Mouse (Mus musculus) kidney, embryonic 15.5 days (tissue): ENCODE results near the gene Ank2. TPM values are rescaled to one million over a fixed set of nuclear protein-coding genes. Genes with fewer than 3 reads are reported as not detected.
"Not testable (repeated sequence)": the region's sequence is repeated elsewhere in the genome, so short reads cannot be mapped to it uniquely, and the experiment has no call there.

ENCODE experiments used
- ATAC-seq: fragments of 200-750 bp; cut with Nextera tagmentation; replicated peaks from 2 replicates; pipeline ENCODE4 v1.8.0; 2017; ENCODE audit warnings: moderate TSS enrichment; ENCODE audit not compliant: low FRiP score
- H3K27ac ChIP-seq: fragments of 300-500 bp; sonication (generic); 2 replicates; pipeline ENCODE4 v1.5.1; 2015; ENCODE audit warnings: mild to moderate bottlenecking, inconsistent platforms
- H3K27me3 ChIP-seq: fragments of 300-500 bp; sonication (generic); 2 replicates; pipeline ENCODE4 v1.6.1; 2015; ENCODE audit warnings: inconsistent platforms
- H3K36me3 ChIP-seq: fragments of 300-500 bp; sonication (generic); 2 replicates; pipeline ENCODE4 v1.6.1; 2015; ENCODE audit warnings: inconsistent platforms
- H3K4me1 ChIP-seq: fragments of 300-500 bp; sonication (generic); 2 replicates; pipeline ENCODE4 v1.6.1; 2015; ENCODE audit warnings: inconsistent platforms
- H3K4me2 ChIP-seq: fragments of 300-500 bp; sonication (generic); 2 replicates; pipeline ENCODE4 v1.6.1; 2015; ENCODE audit warnings: moderate library complexity, mild to moderate bottlenecking, inconsistent platforms
- H3K4me3 ChIP-seq: fragments of 300-500 bp; sonication (generic); replicated peaks from 2 replicates; pipeline ENCODE4 v1.5.1; 2015; ENCODE audit warnings: mild to moderate bottlenecking, inconsistent platforms
- H3K9ac ChIP-seq: fragments of 300-500 bp; sonication (generic); 2 replicates; pipeline ENCODE4 v1.6.1; 2015; ENCODE audit warnings: mild to moderate bottlenecking, inconsistent platforms
- H3K9me3 ChIP-seq: fragments of 300-500 bp; sonication (generic); replicated peaks from 2 replicates; pipeline ENCODE4 v1.6.1; 2016; ENCODE audit warnings: inconsistent platforms
- WGBS: fragments of 180-500 bp; shearing (Covaris S2); methylation state at CpG from one replicate; pipeline ENCODE4 v1.1.7; 2015; ENCODE audit warnings: mixed read lengths; 5-methylcytosine and 5-hydroxymethylcytosine counted together
- polyA plus RNA-seq: library from polyadenylated mRNA; unstranded; fragments of >200 nt; fragmentation: Nextera tagmentation; extraction: Ambion mirVana; gene quantifications from 2 replicates; pipeline ENCODE4 v1.2.1, GENCODE M21; 2015

Gene Ank2
- polyA plus RNA-seq, 1 experiment from 2014 or later = 12.2 TPM

GRCm38 (mm10) chr3:127331562-127331961, 167.6 kb downstream of the Ank2 start:
- H3K4me3 ChIP-seq = no peak overlapping the region
- no peaks in the 10 kb centered on the region for H3K4me1 ChIP-seq
- no peak overlapping the region for H3K4me2 ChIP-seq
- no peaks in the 10 kb centered on the region for H3K36me3 ChIP-seq
- WGBS = 91% methylated on average over 6 of the region's 6 CpGs
- H3K27me3 ChIP-seq = no peaks in the 10 kb centered on the region
- no peak for ATAC-seq
- no peak overlapping the region for H3K27ac ChIP-seq
- no peak overlapping the region for H3K9ac ChIP-seq
- no peaks in the 10 kb centered on the region for H3K9me3 ChIP-seq

- H3K27ac ChIP-seq = no peak overlapping the region
- WGBS = 91% methylated on average over 8 of the region's 8 CpGs
These were observed 172.8 kb downstream of the Ank2 start for GRCm38 (mm10) chr3:127326355-127326754.

GRCm38 (mm10) chr3:127322870-127323269, 176.3 kb downstream of the Ank2 start:
- no peak overlapping the region for H3K4me3 ChIP-seq
- no peaks in the 10 kb centered on the region for H3K9me3 ChIP-seq
- no peaks in the 10 kb centered on the region for H3K4me1 ChIP-seq
- no peak overlapping the region for H3K4me2 ChIP-seq
- ATAC-seq = peak; percentile 46; the same call in 1 of the 2 replicates
- H3K27ac ChIP-seq = no peak overlapping the region
- no peaks in the 10 kb centered on the region for H3K36me3 ChIP-seq
- H3K27me3 ChIP-seq = no peaks in the 10 kb centered on the region
- no peak overlapping the region for H3K9ac ChIP-seq

More at GRCm38 (mm10) chr3:127326355-127326754, 172.8 kb downstream of the Ank2 start:
- Histone ChIP-seq H3K4me2 (no peak overlapping the region), H3K36me3 (no peaks in the 10 kb centered on the region), H3K4me3 (no peak overlapping the region), H3K9me3 (no peaks in the 10 kb centered on the region), H3K4me1 (no peaks in the 10 kb centered on the region), H3K9ac (no peak overlapping the region), H3K27me3 (no peaks in the 10 kb centered on the region)
- ATAC-seq = no peak

- Histone ChIP-seq H3K9ac (no peak overlapping the region), H3K9me3 (no peaks in the 10 kb centered on the region), H3K27me3 (no peaks in the 10 kb centered on the region), H3K36me3 (no peaks in the 10 kb centered on the region), H3K4me1 (no peaks in the 10 kb centered on the region), H3K4me3 (no peak overlapping the region), H3K4me2 (no peak overlapping the region), H3K27ac (no peak overlapping the region)
- WGBS = 28% methylated on average over 5 of the region's 5 CpGs
- no peak for ATAC-seq
These were observed 177.5 kb downstream of the Ank2 start for GRCm38 (mm10) chr3:127321645-127322044.

GRCm38 (mm10) chr3:127321031-127321430, 178.1 kb downstream of the Ank2 start:
- H3K9ac ChIP-seq, H3K9me3 ChIP-seq, H3K27ac ChIP-seq, H3K4me2 ChIP-seq, ATAC-seq, H3K4me3 ChIP-seq, H3K4me1 ChIP-seq, H3K36me3 ChIP-seq, H3K27me3 ChIP-seq: not testable (repeated sequence)
- 44% methylated on average over 5 of the region's 5 CpGs for WGBS

GRCm38 (mm10) chr3:127320311-127320710, 178.8 kb downstream of the Ank2 start:
- Histone ChIP-seq H3K9me3 (no peaks in the 10 kb centered on the region), H3K9ac (no peak overlapping the region), H3K4me2 (no peak overlapping the region), H3K27ac (no peak overlapping the region), H3K4me3 (no peak overlapping the region), H3K36me3 (no peaks in the 10 kb centered on the region), H3K4me1 (no peaks in the 10 kb centered on the region), H3K27me3 (no peaks in the 10 kb centered on the region)
- WGBS = 84% methylated on average over 8 of the region's 8 CpGs
- ATAC-seq = no peak

- no peak overlapping the region for H3K9ac ChIP-seq
- no peaks in the 10 kb centered on the region for H3K4me1 ChIP-seq
- H3K36me3 ChIP-seq = no peaks in the 10 kb centered on the region
- 72% methylated on average over 6 of the region's 6 CpGs for WGBS
- no peak for ATAC-seq
- no peaks in the 10 kb centered on the region for H3K27me3 ChIP-seq
- H3K9me3 ChIP-seq = no peaks in the 10 kb centered on the region
- H3K4me2 ChIP-seq = no peak overlapping the region
- no peak overlapping the region for H3K4me3 ChIP-seq
- H3K27ac ChIP-seq = no peak overlapping the region
These were observed 181.5 kb downstream of the Ank2 start for GRCm38 (mm10) chr3:127317641-127318040.

- Histone ChIP-seq H3K27ac (no peak overlapping the region), H3K9me3 (no peaks in the 10 kb centered on the region), H3K36me3 (no peaks in the 10 kb centered on the region), H3K4me3 (no peak overlapping the region), H3K4me1 (no peaks in the 10 kb centered on the region), H3K4me2 (no peak overlapping the region), H3K27me3 (no peaks in the 10 kb centered on the region), H3K9ac (no peak overlapping the region)
- ATAC-seq = no peak
- WGBS = 95% methylated on average over 2 of the region's 2 CpGs
These were observed 182.4 kb downstream of the Ank2 start for GRCm38 (mm10) chr3:127316717-127317116.

- Histone ChIP-seq H3K36me3 (no peaks in the 10 kb centered on the region), H3K9ac (no peak overlapping the region), H3K27ac (no peak overlapping the region), H3K4me3 (no peak overlapping the region), H3K27me3 (no peaks in the 10 kb centered on the region), H3K4me2 (no peak overlapping the region), H3K4me1 (no peaks in the 10 kb centered on the region), H3K9me3 (no peaks in the 10 kb centered on the region)
- 83% methylated on average over 6 of the region's 6 CpGs for WGBS
- ATAC-seq = no peak
These were observed 187.6 kb downstream of the Ank2 start for GRCm38 (mm10) chr3:127311521-127311920.

GRCm38 (mm10) chr3:127310079-127310478, 189.1 kb downstream of the Ank2 start:
- Histone ChIP-seq H3K36me3 (no peaks in the 10 kb centered on the region), H3K27ac (no peak overlapping the region), H3K9me3 (no peaks in the 10 kb centered on the region), H3K4me1 (no peaks in the 10 kb centered on the region), H3K4me2 (no peak overlapping the region), H3K9ac (no peak overlapping the region), H3K4me3 (no peak overlapping the region), H3K27me3 (no peaks in the 10 kb centered on the region)
- WGBS = 78% methylated on average over 3 of the region's 3 CpGs
- no peak for ATAC-seq

GRCm38 (mm10) chr3:127303957-127304553, 195.1 kb downstream of the Ank2 start:
- no peak for ATAC-seq
- Histone ChIP-seq H3K9me3 (no peaks in the 10 kb centered on the region), H3K9ac (no peak overlapping the region), H3K4me3 (no peak overlapping the region), H3K27ac (no peak overlapping the region), H3K27me3 (no peaks in the 10 kb centered on the region), H3K4me1 (no peaks in the 10 kb centered on the region), H3K36me3 (no peaks in the 10 kb centered on the region), H3K4me2 (no peak overlapping the region)
- WGBS = 37% methylated on average over 6 of the region's 6 CpGs

GRCm38 (mm10) chr3:127303041-127303440, 196.1 kb downstream of the Ank2 start:
- 88% methylated on average over 4 of the region's 4 CpGs for WGBS
- ATAC-seq = no peak
- Histone ChIP-seq H3K36me3 (no peaks in the 10 kb centered on the region), H3K4me2 (no peak overlapping the region), H3K9ac (no peak overlapping the region), H3K4me1 (no peaks in the 10 kb centered on the region), H3K27me3 (no peaks in the 10 kb centered on the region), H3K4me3 (no peak overlapping the region), H3K27ac (no peak overlapping the region), H3K9me3 (no peaks in the 10 kb centered on the region)

- H3K4me1 ChIP-seq = no peaks in the 10 kb centered on the region
- H3K27me3 ChIP-seq = no peaks in the 10 kb centered on the region
- no peak overlapping the region for H3K4me2 ChIP-seq
- H3K4me3 ChIP-seq = no peak overlapping the region
- H3K27ac ChIP-seq = no peak overlapping the region
- no peak overlapping the region for H3K9ac ChIP-seq
- ATAC-seq = no peak
- H3K36me3 ChIP-seq = no peaks in the 10 kb centered on the region
- H3K9me3 ChIP-seq = no peaks in the 10 kb centered on the region
These were observed 198.4 kb downstream of the Ank2 start for GRCm38 (mm10) chr3:127300790-127301189.
